Mouse (Mus musculus) thymus, adult 18-20 months (tissue): ENCODE results near the gene Olfr47.
"Not testable (repeated sequence)": the region's sequence is repeated elsewhere in the genome, so short reads cannot be mapped to it uniquely, and the experiment has no call there.

Experiments used
- DNase-seq, 2 experiments: peaks; one replicate each; pipeline ENCODE4 v3.0.0; 2022; ENCODE audit warnings: mixed read lengths in 2 of 2

The Olfr47 gene

DNA sequence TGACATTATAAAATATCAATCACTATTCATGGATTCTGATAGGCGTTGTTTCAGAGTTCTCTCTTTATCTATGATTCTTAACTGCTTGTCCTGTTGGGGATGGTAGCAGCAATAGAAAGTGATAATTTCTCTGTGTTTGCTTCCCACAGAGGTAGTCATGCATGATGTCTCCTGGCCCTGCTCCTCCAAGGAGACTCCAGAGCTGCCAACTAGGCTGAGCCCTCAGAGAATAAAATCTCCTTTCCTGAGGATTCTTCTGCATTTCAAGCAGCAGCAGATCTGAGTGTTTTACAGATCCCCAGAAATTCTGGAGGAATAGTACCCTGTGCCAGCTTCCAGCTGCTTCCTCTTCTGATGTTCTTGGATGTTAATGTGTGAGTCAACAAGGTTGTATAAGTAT lies at the start of gene Olfr47:
Gene Olfr47 (plus strand): TSS at position 275 of the 400 bp plus-strand sequence.
- DNase-seq, result not testable (repeated sequence)

DNA sequence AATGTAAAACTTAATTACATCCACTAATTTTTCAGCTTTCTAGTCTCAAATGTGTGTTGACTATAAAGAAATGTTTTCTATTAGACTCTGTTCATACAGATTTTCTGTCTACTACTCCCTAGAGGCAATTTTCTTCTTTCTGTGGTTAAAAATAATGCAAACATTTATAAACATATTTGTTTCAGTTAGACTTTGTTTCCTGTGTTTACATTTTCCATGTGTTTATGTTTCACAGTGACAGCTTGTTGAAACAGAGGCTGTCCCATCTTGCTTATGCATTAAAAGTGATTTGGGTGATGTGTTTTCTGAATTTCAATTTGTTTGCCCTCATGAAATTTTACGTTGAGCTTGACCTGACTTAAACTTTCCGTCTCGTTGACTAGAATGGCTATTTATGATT lies 40.3 kb upstream of the Olfr47 start:
- no peak for DNase-seq

DNA sequence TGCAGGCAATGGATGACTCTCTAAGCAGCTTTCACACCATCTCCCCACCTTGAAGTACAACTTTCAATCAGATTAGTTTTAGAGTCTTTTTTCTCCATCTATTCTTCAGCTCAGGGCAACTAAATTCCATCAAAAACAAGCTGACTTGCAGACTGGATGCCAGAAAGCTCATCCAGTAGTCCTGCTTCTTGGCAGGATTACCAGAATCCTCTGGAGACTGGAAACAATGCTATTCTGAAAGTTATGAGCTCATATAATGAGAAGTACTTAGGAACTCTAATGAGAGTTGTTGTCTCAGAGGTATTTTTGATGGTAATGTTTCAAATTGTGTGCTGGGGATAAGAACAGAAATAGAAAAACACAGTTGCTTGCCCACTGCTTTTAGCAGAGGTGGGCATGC lies 34.5 kb upstream of the Olfr47 start, which contains the start of gene Olfr435:
Gene Olfr435 (plus strand): TSS at position 366 of the 400 bp plus-strand sequence.
- no peak for DNase-seq

DNA sequence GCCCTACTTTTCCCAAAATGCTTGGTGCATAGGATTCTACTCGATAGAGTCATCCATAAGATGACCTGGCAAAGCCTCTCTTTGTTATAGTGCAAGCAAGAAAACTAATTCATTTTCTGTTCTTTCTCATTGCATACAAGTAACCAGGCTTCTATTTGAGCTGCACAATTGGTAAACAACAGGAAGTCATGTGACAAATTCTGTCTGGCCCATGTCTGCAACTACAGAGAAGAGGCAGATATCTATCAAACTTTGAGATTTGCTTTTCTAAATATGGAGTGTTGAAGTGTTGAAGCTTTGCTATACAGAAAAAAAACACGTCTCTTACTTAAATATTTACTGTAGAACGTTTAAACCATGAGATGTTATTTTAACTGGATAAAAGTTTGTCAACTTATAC lies 33.2 kb upstream of the Olfr47 start:
- DNase-seq, result no peak

DNA sequence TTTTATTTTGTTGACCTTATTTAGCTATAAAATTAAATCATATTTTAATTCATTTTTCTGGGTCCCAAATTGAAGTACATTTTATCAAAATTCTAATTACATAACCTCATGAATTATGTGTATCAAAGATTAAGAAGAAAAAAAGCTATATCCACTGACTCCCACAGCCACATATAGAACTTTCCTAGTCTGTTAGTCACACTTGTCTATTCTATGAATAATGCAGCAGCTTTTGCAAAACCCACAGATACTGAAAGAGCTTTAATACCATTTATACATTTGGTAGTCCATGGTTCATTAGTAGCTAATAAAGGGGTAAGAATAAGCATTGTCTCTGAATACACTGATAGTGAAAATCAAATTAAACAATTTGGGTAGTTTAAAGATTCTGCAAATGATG lies 28.5 kb upstream of the Olfr47 start:
- no peak for DNase-seq

DNA sequence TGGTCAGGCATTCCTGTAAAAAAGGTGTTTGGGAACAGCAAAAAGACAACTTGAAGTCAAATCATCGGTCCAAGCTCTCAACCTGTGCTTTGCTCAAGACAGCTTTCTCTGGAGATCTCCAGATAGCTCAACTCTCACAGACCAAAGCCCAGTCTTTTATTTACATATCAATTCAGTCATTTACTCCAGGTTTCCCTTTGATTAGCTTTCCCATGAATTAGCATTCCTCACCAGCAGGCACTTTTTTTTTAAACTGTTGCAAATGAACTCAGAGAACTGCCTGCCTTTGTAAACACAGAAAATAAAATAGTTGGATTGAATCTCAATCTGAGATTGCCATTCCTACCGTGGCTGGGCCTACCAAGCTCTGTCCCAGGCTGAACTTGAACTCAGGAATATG lies 26.0 kb upstream of the Olfr47 start:
- DNase-seq, result no peak

DNA sequence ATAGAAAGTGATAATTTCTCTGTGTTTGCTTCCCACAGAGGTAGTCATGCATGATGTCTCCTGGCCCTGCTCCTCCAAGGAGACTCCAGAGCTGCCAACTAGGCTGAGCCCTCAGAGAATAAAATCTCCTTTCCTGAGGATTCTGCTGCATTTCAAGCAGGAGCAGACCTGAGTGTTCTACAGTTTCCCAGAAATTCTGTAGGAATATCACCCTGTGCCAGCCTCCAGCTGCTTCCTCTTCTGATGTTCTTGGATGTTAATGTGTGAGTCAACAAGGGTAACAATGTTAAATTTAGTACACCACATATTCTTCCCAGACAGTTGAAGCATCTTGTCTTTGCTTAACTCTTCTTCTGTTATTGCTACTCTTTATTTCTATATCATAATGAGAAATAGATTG lies 18.5 kb upstream of the Olfr47 start, which contains the start of gene Olfr434:
Gene Olfr434 (plus strand): TSS at position 149 of the 400 bp plus-strand sequence.
- not testable (repeated sequence) for DNase-seq

DNA sequence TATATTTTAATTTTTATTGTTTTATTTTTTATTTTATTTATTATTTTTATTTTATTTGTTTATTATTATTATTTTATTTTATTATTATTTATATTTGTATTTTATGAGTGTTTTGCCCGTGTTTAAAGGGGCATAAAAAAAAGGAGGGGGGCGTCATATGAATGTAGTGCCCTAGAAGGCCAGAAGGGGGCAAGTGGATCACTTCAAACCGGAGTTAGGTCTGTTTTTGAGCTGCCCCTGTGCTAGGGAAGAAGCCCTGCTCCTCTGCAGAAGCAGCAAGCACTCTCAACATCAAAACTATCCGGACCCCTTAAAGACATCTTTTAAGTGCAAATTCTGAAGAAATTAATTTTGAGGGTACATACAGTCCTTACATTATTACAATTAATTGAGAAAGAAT lies 10.7 kb downstream of the Olfr47 start:
- DNase-seq, result no peak

DNA sequence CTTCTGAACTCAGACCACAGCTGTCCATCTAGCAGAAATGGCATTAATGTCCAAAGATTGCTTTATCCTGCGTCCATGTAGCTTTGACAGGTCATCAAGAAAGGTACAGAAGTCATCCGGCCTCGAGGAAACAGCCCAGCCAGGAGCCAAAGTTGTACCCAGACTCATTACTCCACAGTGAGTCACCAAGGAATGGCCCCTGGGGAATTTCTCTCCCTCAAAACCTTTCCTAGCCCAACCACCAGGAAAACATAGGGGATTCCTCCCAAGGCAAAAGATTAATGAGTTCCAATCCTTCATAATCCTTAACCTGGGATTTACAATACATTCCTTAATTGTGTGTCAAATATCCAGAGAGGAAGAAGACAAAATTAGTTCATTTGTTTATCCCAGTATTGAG lies 16.1 kb downstream of the Olfr47 start:
- DNase-seq, result no peak

DNA sequence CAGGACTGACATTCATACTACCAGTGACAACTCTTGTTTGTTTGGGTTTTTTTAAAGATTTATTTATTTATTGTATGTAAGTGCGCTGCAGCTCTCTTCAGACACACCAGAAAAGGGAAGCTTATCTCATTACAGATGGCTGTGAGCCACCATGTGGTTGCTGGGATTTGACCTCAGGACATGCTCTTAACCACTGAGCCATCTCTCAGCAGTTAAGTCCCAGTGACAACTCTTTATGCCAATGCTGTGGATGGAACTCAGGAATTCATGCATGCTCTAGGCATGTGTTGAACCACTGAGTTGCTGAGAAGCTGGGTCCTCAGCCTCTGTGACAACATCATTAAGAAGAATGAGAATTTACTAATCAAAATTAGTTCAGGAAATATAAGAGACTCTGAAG lies 21.7 kb downstream of the Olfr47 start:
- DNase-seq, result no peak

DNA sequence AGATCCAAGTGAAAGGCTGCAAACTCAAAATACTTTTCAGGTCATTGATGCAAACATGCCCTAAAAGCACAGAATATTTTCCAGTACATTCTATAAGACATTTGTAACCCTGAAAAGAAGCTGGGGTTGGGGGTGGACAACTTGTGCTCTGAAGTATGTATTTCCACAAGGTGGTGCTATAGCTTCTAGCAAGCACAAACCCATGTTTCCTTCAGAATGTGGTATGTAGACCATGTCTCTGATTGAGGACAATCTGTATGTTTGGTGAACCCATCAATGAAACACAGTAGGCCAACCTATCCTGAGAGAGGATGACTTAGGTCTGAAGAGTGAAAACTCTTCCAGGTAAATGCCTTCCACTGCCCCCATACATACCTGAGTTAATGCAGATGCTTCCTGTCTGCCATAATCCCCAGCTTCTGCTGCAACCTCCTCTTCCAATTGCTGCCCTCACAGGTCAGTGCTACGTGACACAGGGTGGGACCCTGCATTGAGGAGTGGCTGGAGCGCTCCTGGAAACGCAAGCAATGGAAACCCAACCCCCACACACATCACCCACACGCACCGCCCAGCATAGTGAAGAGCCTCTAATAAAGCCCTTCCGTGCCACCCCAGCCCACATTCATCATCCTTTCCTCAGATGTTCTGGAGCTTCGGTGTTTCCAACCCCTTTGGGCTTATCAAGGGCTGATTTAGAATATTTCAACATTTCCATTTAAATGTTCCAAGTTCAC lies 23.0 kb downstream of the Olfr47 start:
- no peak for DNase-seq

DNA sequence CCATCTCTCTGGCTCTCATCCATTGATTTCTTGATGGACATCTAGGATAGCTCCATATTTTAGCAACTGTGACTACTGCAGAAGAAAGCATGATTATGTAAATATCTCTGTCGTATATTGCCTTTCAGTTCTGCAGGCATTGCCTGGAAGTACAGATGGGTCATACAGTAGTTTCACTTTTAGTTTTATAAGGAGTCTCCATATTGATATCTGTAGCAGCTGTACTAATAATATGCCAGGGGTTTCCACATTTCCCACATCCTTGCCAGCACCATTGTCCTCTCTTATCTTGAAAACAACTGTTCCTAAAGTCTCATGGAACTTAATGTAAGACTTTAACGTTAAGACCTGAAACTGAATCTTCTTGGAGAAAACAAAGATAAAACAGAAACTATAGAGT lies 29.4 kb downstream of the Olfr47 start:
- DNase-seq, result no peak

DNA sequence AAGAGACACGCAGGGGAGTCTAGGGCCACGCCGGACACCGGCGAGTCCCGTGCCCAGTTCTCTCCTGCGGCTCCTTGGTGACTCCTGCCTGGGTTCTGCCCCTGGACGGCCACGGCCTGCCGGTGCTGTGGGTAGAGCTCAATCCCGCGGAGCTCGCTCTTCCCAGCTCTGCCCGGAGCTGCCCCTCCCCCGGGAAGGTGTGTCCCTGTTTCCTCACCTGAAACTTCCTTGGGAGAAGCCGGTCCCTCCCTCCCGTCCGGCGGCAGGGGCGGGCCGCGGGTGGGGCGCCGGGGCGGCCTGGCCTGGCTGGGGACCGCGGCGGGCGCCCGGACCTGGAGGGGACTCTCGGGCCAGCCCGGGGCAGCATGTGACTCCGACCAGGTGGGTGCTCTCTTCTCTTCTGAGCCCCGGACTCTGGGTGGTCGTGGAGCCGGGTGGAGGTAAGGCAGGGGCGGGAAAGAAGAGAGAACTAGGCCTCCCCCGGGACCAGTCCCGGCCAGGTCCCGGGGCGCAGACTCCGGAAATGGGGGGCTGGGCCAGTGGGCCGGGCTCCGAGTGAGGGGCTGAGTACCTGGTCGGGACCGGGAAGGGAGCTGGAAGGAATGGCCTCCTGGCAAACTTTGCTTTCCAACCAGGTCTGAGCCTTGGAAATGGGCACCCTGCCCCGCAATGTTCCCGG lies 34.2 kb downstream of the Olfr47 start, which contains the start of gene Arhgef5:
Gene Arhgef5 (plus strand): TSS at position 220 of the 679 bp plus-strand sequence.
- DNase-seq, result peak; percentile 30 to 31

DNA sequence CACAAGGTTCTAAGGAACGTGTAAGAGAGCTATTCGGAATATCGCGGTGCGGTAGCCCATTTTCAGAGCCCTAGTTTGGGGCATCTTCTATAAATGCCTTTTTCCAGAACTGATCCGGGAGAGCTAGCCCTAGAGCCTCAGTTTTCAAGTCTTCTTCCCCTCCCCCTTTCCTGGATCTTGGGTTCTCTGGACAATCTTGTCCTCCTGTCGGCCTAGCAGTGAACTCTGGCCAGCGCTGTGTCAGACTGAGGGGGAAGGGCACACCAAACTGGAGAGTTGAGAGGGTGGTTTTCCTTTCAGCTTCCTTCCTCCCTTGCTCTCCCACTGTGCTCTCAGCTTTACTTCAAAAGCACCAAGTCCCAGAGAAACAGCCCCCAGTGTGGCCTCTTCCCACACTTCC lies 35.0 kb downstream of the Olfr47 start:
- peak in 1 of 2 experiments; percentile 18 for DNase-seq

DNA sequence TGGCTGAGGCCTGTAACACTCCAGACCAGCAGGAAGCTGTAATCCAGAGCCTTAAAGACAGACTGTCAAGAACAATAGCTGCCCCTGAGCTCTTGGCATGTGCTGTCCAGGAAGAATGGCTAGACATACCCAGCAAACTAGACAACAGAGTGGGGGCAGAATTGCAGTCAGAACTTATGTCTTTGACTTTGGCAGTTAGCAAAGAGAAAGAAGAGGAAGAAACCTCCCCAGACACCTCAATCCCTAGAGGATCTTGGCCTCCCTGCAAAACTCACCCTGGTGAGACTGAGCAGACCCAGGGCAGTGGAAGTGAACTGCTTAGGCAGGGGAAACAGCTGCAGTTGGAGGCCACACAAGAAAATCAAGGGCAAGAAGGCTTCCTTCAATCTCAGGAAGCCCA lies 41.3 kb downstream of the Olfr47 start:
- DNase-seq, result no peak

DNA sequence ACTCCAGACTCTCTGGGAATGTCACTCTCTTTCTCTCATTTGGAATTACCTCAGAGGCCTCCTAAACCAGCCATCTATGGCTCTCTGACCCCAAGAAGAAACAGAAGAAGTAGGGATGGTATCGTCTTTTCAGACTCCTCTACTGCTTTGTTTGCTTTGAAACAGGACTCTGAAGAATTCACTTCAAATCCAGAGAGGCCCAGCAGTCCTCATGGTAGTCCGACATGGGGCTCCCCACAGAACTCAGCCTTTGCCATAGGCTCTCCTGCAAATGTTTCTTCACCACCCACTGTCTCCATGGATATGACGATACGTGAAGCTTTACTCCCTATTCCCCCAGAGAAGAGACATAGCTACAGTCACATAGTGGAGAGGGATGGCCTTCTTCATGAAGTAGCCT lies 42.8 kb downstream of the Olfr47 start:
- DNase-seq, result no peak

DNA sequence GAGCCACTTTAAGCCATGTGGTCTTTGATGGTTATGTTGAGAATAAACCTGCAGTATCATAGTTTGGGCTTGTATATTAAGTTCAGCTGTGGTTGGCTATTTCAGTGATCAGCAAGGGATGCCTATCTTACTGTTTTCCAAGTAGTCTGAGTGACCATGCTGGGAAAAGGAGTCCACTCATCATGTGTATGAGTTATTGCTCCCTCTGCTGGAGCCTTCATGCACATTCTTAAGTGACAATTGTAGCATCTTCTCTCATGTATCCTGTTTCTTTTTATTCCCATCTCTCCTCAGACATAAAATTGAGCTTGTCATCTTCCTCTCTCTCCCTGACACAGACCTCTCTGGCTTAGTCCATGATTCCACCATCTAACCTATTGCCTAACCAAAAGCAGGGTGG lies 46.9 kb downstream of the Olfr47 start:
- no peak for DNase-seq

DNA sequence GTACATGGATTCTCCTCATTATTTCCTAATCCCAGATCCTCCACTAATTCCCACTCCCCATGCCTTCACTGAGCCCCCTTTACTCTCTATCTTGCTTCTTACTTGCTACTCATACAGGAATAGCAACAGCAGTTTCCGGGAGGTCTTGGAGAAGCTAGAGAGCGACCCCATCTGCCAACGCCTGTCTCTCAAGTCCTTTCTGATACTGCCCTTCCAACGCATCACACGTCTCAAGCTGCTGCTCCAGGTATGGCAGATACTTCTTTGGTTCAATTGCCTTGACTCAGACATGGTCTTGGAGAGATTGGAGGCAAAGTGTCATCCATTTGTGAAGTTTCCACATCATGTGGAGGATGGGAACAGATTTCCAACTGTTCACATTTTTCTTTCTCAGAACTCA lies 49.2 kb downstream of the Olfr47 start:
- DNase-seq, result no peak
